Mouse (Mus musculus): Measurements from ENCODE around the gene Ncbp3.

DNA sequence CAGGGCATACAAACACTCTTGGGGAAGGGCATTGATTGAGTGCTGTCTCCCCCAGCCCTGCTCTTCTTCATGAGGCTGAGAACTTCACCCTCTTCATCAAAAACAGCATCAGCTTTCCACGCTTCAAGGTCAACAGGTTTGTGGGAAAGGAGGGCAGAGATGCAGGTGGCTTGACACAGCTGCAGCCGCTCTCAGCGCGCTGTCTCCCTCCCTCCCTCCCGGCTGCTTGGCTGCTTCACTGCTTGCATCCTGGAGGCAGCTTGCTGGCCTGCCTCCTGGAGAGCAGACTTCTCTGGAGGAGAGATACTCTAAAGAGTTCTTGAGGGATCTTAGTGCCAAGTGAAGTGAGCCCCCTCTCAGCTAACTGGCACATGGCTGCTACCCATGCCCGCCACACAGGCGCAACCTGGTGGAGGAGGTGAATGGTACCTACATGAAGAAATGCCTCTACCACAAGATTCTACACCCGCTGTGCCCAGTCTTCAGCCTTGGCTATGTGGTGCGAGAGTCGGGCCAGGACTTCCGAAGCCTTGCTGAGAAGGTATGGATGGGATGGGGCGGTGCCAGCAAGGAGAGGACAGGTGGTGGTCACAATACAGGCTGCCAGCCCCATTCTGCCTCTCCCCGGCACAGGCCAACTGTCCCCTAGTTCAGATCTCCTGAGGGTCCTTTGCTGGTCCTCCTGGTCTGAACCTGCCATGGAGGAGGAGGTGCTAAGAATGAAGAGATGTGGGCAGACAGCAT lies 37.9 kb upstream of the Ncbp3 start:
- no peak for TF ChIP-seq EP300 (IDR thresholded peaks at IDR 0.05; ENCODE audit: low read depth)
- no peak for TF ChIP-seq CTCF (IDR thresholded peaks at IDR 0.05; ENCODE audit: low read depth)

Data from heart, postnatal 0 days (tissue).